Mouse (Mus musculus) intestine, postnatal 0 days (tissue): ENCODE measurements around the gene Pick1. TPM values are rescaled to one million over a fixed set of nuclear protein-coding genes. Genes with fewer than 3 reads are reported as not detected.

ENCODE experiments used
- ATAC-seq: fragments of 200-750 bp; cut with Nextera tagmentation; 2 replicates; pipeline ENCODE4 v1.8.0; 2017; ENCODE audit warnings: mild to moderate bottlenecking, moderate TSS enrichment, moderate library complexity
- H3K27ac ChIP-seq: fragments of 300-500 bp; sonication (generic); 2 replicates; pipeline ENCODE4 v1.5.1; 2014; ENCODE audit warnings: mild to moderate bottlenecking, low read depth, low read length, moderate library complexity
- H3K27me3 ChIP-seq: fragments of 300-500 bp; sonication (generic); replicated peaks from 2 replicates; pipeline ENCODE4 v1.6.1; 2014; ENCODE audit warnings: low read length, mixed read lengths; ENCODE audit not compliant: control insufficient read depth, insufficient read depth
- H3K36me3 ChIP-seq: fragments of 300-500 bp; sonication (generic); 2 replicates; pipeline ENCODE4 v1.6.1; 2014; ENCODE audit warnings: mild to moderate bottlenecking, moderate library complexity; ENCODE audit not compliant: control insufficient read depth, insufficient read depth
- H3K4me1 ChIP-seq: fragments of 300-500 bp; sonication (generic); replicated peaks from 2 replicates; pipeline ENCODE4 v1.6.1; 2014; ENCODE audit warnings: antibody characterized with exemption, low read length, mixed read lengths; ENCODE audit not compliant: control insufficient read depth, insufficient read depth
- H3K4me2 ChIP-seq: fragments of 300-500 bp; sonication (generic); replicated peaks from 2 replicates; pipeline ENCODE4 v1.6.1; 2014; ENCODE audit warnings: low read depth, mild to moderate bottlenecking, moderate library complexity
- H3K4me3 ChIP-seq: fragments of 300-500 bp; sonication (generic); 2 replicates; pipeline ENCODE4 v1.5.1; 2014; ENCODE audit warnings: low read depth, low read length
- H3K9ac ChIP-seq: fragments of 300-500 bp; sonication (generic); 2 replicates; pipeline ENCODE4 v1.6.1; 2014; ENCODE audit warnings: mild to moderate bottlenecking, low read depth, low read length
- H3K9me3 ChIP-seq: fragments of 300-500 bp; sonication (generic); 2 replicates; pipeline ENCODE4 v1.6.1; 2016; ENCODE audit warnings: mixed run types; ENCODE audit not compliant: control insufficient read depth
- CTCF ChIP-seq: sonication (generic); IDR thresholded peaks from 2 replicates; pipeline ENCODE4 v1.5.1; 2016; ENCODE audit warnings: low read depth, mild to moderate bottlenecking, control low read depth, antibody characterized with exemption, moderate library complexity
- WGBS: fragments of 180-500 bp; shearing (Covaris S2); extraction: QIAGEN DNeasy Blood & Tissue Kit; methylation state at CpG from one replicate; pipeline ENCODE4 v1.1.7; 2014; 5-methylcytosine and 5-hydroxymethylcytosine counted together
- polyA plus RNA-seq: library from polyadenylated mRNA; unstranded; fragments of >200 nt; fragmentation: Nextera tagmentation; extraction: Ambion mirVana; gene quantifications from 2 replicates; pipeline ENCODE4 v1.2.1, GENCODE M21; 2015

Pick1 gene
- polyA plus RNA-seq, 1 experiment from 2014 or later: 21.9 TPM

DNA sequence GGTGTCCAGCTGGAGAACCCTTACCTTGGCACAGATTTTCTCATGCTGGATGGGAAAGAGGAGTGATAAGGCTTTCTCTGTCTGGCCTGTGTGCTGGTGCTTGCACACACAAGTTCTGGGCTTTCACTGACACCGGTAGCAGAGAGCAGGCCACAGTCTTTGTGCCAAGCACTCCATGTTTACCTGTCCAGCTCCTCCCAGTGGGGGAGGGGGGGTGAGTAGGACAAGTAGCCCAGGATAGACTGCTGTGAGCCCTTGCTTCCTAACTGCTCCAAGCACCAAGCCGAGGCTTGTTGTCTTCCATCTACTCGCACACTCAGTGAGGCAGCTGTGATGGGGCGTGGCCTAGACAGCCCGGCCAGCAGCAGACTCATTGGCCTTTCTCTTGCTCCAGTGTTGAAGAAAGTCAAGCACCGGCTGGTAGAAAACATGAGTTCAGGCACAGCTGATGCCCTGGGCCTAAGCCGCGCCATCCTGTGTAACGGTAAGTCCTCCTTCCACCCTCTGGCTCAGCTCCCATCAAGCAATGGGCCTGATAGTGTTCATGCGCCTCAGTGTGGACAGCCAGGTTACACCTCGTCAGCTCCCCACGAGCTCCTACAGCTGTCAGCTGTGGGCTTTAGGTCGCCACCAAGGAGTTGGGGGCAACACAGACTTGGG, 13.7 kb downstream of the Pick1 start:
- H3K27me3 ChIP-seq: no peaks in the 10 kb centered on the region
- no peak overlapping the region for H3K4me2 ChIP-seq
- H3K9me3 ChIP-seq: no peaks in the 10 kb centered on the region
- no peak overlapping the region for H3K4me3 ChIP-seq
- WGBS: 71% methylated on average over 13 of the region's 13 CpGs
- no peak overlapping the region for H3K9ac ChIP-seq
- peak; percentile 28 for ATAC-seq
- no peak for TF ChIP-seq CTCF
- H3K36me3 ChIP-seq: peaks cover 66% of the 10 kb centered on the region
- H3K4me1 ChIP-seq: no peaks in the 10 kb centered on the region
- no peak overlapping the region; the same call in 1 of the 2 replicates for H3K27ac ChIP-seq

DNA sequence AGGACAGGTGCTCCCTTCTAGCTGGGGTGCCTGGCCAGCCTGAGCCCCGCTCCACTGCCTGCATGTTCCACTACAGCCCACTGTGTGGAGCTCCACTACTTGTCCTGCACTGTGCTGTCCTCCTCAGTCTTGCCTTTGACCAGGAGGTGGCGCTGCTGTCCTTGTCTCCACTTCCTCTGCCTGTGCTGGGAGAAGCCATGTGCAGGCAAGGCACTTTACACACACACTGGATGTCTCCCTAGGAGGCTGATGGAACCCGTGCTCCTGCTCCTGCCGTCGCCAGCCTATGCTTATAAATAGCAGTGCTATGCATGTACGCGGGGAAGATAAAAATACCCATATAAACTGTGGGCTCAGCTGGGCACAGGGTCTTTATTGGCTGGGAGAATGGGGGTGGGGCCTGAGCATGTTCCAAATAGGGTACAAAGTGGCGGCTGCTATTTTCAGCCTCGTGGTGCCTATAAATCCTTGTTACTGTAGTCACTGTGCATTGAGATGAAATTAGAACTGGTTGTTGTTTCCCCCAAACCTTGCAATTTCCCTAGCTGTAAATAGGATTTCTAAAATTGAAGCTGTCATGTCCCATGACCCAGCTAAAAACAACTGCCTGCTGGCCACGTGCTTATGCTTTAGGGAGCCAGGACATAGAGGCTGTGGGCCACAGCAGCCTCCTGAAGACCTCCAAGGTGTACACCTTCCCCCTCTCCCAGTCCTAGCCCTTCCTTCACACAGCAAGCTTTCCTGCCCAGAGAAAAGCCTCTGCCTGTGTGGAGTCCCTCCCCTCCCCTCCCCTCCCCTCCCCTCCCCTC, 14.5 kb downstream of the Pick1 start:
- H3K4me2 ChIP-seq: no peak overlapping the region
- H3K36me3 ChIP-seq: peaks cover 68% of the 10 kb centered on the region
- peak; percentile 90 for ATAC-seq
- no peak overlapping the region for H3K9ac ChIP-seq
- H3K4me3 ChIP-seq: no peak overlapping the region
- no peaks in the 10 kb centered on the region for H3K9me3 ChIP-seq
- no peaks in the 10 kb centered on the region for H3K27me3 ChIP-seq
- peak; percentile 100 for TF ChIP-seq CTCF
- no peaks in the 10 kb centered on the region for H3K4me1 ChIP-seq
- H3K27ac ChIP-seq: no peak overlapping the region; the same call in 1 of the 2 replicates
- WGBS: 17% methylated on average over 10 of the region's 10 CpGs

DNA sequence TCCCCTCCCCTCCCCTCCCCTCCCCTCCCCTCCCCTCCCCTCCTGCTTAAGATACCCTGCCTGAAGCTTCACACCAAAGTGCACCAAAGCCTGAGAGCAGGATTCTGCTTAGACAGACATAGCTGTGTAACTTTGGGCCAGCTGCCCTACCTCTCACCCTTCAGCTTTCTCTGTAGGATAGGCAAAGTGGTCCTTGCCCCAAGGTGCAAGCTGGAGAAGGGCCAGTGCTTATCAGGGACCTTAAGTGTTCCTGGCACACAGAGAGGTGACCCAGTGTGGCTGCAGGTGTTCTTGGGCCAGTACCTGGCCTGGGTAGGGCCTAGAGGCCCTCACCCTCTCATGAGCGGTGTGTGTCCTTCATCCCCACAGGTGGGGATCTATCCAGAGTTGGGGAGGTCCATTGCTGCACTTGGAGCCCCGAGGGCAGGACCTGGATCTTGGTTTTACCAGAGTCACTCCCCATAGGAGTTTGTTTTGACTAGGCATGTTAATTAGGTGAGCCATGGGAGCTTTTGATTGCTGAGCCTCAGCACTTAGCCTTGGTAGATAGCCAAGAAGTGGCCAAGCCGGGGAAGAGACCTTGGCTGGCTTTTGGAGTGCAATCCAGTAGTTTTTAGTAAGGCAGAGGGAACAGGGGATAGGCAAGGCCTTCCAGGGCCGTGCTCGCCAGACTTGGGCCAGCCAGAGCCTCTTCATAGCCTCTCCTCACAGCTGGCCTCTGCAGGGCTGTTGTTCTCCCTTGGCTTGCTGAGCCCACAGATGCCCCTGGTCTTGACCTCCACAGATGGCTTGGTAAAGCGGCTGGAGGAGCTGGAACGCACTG, 15.3 kb downstream of the Pick1 start:
- Histone ChIP-seq H3K27me3 (no peaks in the 10 kb centered on the region), H3K36me3 (peaks cover 69% of the 10 kb centered on the region), H3K4me1 (no peaks in the 10 kb centered on the region), H3K27ac (no peak overlapping the region), H3K9me3 (no peaks in the 10 kb centered on the region), H3K4me2 (no peak overlapping the region), H3K9ac (no peak overlapping the region), H3K4me3 (no peak overlapping the region)
- no peak for ATAC-seq
- WGBS: 73% methylated on average over 7 of the region's 7 CpGs
- TF ChIP-seq CTCF: no peak

DNA sequence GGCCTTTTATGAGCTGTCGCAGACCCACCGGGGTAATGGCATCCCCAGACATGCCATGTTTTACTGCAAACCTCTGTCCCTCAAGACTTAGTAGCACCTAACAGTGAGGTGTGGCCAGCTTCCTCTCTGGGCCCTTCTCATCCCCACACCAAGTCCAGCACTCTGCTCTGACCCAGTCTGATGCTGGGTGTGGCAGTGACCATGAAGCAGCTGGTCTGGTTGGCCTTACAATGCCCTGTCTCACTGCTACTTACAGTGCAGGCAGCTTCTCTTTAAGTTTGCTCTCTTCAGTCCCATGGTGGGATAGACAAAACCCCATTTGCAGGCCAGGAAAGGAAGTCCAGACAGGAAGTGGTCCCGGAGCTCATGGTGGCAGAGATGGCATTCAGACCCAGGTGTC, 16.3 kb downstream of the Pick1 start:
- 89% methylated on average over 3 of the region's 3 CpGs for WGBS
- Histone ChIP-seq H3K27ac (no peak overlapping the region; the same call in 1 of the 2 replicates), H3K27me3 (no peaks in the 10 kb centered on the region), H3K36me3 (peaks cover 62% of the 10 kb centered on the region), H3K4me1 (no peaks in the 10 kb centered on the region), H3K9me3 (no peaks in the 10 kb centered on the region), H3K9ac (no peak overlapping the region), H3K4me3 (no peak overlapping the region), H3K4me2 (no peak overlapping the region)
- ATAC-seq: no peak
- TF ChIP-seq CTCF: no peak

DNA sequence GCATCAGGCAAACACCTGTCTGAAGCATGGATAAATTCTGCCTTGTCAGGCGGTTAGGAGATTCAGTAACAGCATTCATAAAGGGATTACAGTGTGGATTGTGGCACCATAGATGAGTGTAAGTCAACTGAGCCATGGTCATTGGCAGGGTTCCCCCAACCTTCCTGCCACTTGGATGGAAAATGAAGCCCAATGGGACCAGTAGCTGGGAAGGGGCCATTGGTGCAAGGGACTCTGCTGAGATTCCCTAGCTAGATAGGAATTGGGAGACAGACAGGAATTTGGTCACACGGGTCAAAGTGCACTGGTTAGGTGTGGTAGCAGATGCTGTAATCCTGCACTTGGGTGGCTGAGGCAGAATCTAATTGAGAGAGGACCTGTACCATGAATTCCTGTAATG, 21.3 kb downstream of the Pick1 start:
- H3K4me2 ChIP-seq: no peak overlapping the region
- H3K27me3 ChIP-seq: peaks cover 10% of the 10 kb centered on the region
- no peak overlapping the region for H3K4me3 ChIP-seq
- no peak for ATAC-seq
- no peak for TF ChIP-seq CTCF
- H3K9me3 ChIP-seq: no peaks in the 10 kb centered on the region
- no peak overlapping the region for H3K9ac ChIP-seq
- H3K27ac ChIP-seq: no peak overlapping the region
- peaks cover 37% of the 10 kb centered on the region for H3K36me3 ChIP-seq
- 0 out of 2 replicates have a peak, but pooled peaks cover 5% of the 10 kb centered on the region for H3K4me1 ChIP-seq
- WGBS: 65% methylated on average over 2 of the region's 2 CpGs

DNA sequence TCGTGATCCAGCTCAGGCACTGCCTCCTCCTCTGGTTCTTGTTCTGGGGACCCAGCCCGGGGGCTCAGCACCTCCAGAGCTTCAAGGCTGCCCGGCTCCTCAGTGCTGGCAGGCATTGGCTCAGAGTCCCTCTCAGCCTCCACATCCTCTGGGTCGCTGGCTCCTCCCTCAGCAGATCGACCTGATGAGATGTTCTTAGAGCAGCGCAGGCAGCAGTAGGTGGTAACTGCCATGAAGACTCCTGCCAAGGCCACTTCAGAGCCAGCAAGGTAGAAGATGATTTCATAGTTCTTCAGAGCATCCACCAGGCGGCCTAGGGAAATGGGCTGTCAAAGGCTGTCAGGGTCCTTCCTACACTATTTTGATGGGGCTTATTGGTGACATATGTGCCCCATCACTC, 22.2 kb downstream of the Pick1 start:
- Histone ChIP-seq H3K4me1 (0 out of 2 replicates have a peak, but pooled peaks cover 5% of the 10 kb centered on the region), H3K27me3 (peaks cover 10% of the 10 kb centered on the region), H3K27ac (no peak overlapping the region), H3K9ac (no peak overlapping the region), H3K4me2 (no peak overlapping the region), H3K4me3 (no peak overlapping the region), H3K9me3 (no peaks in the 10 kb centered on the region), H3K36me3 (peaks cover 28% of the 10 kb centered on the region)
- ATAC-seq: 0 out of 2 replicates have a peak, but pooled peaks have one; percentile 1
- 65% methylated on average over 7 of the region's 7 CpGs for WGBS
- no peak for TF ChIP-seq CTCF
